Mouse (Mus musculus): ENCODE data around the gene Ccin. TPM values are rescaled to one million over a fixed set of nuclear protein-coding genes. Genes with fewer than 3 reads are reported as not detected.
A peak's percentile ranks its signal among the peaks of the same experiment; 100 is the strongest.

Ccin gene
- not detected in 2 replicates for total RNA-seq (2014; fragmentation: Nextera tagmentation)
- not detected in 2 replicates for total RNA-seq (2017)
- not detected in 2 replicates for polyA plus RNA-seq (2012)

DNA sequence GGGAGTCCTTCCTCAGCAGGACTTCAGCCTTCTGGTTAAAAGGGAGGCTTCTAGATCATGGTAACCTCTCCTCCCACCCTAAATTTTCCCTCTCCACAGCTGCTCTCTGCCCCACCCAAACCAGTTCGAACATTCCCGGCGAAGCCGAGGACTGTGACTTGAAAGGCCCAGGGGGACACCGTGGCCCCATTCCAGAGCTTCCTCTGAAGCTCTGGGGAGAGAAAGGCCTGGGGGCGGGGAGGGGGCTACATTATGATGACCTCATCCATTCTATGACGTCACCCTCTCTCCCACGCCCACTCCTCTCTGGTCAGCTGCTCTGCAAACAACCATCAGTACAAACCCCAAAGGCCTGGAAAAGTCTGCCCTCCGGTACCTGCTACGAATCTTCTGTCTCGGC lies at the start of gene Ccin:
TSS of gene Ccin (plus strand) at position 303 of the 400 bp plus-strand sequence.
- Histone ChIP-seq H3K27me3 (ENCODE audit: insufficient read depth, low read length) (peaks cover 24% of the 10 kb centered on the region), H3K9me3 (replicated peaks) (no peaks in the 10 kb centered on the region), H3K4me1 (ENCODE audit: insufficient read depth, low read depth, low read length) (peaks cover 22% of the 10 kb centered on the region), H3K36me3 (replicated peaks) (peaks cover 27% of the 10 kb centered on the region), H3K4me3 (ENCODE audit: low read depth, low read length) (peak within 1 kb of the TSS; percentile 47; the same call in 1 of the 2 replicates)
- TF ChIP-seq CTCF (IDR thresholded peaks at IDR 0.05; ENCODE audit: low read depth, low read length) (no peak), TAL1 (conservative IDR thresholded peaks at IDR 0.05; ENCODE audit: low read depth, low read length) (no peak), GATA2 (IDR thresholded peaks at IDR 0.05; ENCODE audit: borderline replicate concordance, low read depth, low read length) (no peak), POLR2AphosphoS5 (IDR thresholded peaks at IDR 0.05; ENCODE audit: insufficient replicate concordance, low read depth, low read length) (no peak), GATA1 (IDR thresholded peaks at IDR 0.05; ENCODE audit: borderline replicate concordance, low read length) (no peak)
- no peak for ATAC-seq (ENCODE audit: extremely low read depth, insufficient number of reproducible peaks, low FRiP score, poor library complexity, severe bottlenecking)
- no peak for DNase-seq (ENCODE audit: low spot score)

DNA sequence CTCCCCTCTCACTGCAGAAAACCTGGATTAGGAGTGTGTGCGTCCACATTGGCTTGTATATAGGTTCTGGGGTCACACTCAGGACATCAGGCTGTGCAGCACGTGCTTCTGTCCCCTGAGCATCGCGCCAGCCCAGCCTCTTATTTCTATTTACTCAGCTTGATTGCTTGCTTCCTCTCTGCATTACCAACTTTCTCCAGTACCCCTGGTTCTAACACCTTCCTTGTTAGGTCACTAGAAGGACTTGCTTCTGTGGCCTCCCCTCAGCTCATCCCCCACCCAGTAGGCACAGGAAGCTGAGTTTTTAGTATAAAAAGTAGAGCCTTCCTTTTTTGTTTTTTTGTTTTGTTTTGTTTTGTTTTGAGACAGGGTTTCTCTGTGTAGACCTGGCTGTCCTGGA lies 47.1 kb upstream of the Ccin start:
- DNase-seq (ENCODE audit: low spot score): no peak
- Histone ChIP-seq H3K36me3 (replicated peaks) (no peaks in the 10 kb centered on the region), H3K9me3 (replicated peaks) (no peaks in the 10 kb centered on the region), H3K4me3 (ENCODE audit: low read depth, low read length) (no peak overlapping the region), H3K27me3 (ENCODE audit: insufficient read depth, low read length) (peaks cover 27% of the 10 kb centered on the region; the same call in 1 of the 2 replicates), H3K4me1 (ENCODE audit: insufficient read depth, low read depth, low read length) (peaks cover 21% of the 10 kb centered on the region)
- ATAC-seq (ENCODE audit: extremely low read depth, insufficient number of reproducible peaks, low FRiP score, poor library complexity, severe bottlenecking): no peak
- TF ChIP-seq GATA2 (IDR thresholded peaks at IDR 0.05; ENCODE audit: borderline replicate concordance, low read depth, low read length) (no peak), TAL1 (conservative IDR thresholded peaks at IDR 0.05; ENCODE audit: low read depth, low read length) (no peak), GATA1 (IDR thresholded peaks at IDR 0.05; ENCODE audit: borderline replicate concordance, low read length) (no peak), POLR2AphosphoS5 (IDR thresholded peaks at IDR 0.05; ENCODE audit: insufficient replicate concordance, low read depth, low read length) (no peak), CTCF (IDR thresholded peaks at IDR 0.05; ENCODE audit: low read depth, low read length) (no peak)

DNA sequence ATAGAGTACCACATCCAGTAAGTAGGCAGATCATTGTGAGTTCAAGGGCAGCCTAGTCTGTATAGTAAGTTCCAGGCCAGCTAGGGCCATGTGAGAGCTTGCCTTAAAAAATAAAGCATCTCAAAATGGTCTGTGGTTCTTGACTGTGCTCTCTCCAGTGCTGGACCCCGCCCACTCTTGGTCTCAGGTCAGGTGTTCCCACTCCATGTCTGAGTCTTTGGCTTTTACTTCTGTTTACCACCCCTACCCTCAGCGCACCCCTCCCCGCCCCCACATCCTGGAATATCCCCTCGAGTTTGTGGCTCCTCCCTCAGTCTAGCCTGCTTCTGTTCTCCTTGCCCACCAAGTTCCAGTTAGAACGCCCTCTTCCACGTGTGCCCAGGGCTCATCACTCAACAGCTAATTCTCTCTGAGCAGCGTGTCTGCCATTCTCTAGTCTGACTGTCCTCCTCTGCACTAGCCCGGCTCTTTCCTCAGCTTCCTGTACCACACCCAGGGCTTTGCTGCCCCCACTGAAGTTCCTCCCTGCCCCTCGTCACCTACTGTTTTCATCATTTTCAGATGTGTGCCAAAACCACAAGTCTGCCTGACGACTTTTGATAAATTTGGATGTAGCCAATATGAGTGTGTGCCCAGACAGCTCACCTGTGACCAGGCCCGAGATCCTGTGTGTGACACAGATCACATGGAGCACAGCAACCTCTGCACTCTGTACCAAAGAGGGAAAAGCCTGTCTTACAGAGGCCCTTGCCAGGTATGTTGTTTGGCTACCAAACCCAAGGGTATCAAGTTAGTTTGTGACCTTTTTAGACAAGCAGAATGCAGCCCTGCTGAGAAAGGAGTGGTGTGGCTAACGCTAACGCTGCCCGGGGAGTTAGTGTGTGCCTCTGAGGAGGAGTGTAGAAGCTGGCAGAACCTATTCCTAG lies 46.3 kb upstream of the Ccin start:
- H3K36me3 ChIP-seq (replicated peaks): no peaks in the 10 kb centered on the region
- H3K4me3 ChIP-seq (ENCODE audit: low read depth, low read length): peak overlapping the region; percentile 14; the same call in 1 of the 2 replicates
- H3K27me3 ChIP-seq (ENCODE audit: insufficient read depth, low read length): peaks cover 23% of the 10 kb centered on the region
- peaks cover 21% of the 10 kb centered on the region for H3K4me1 ChIP-seq (ENCODE audit: insufficient read depth, low read depth, low read length)
- H3K9me3 ChIP-seq (replicated peaks): no peaks in the 10 kb centered on the region
- no peak for TF ChIP-seq POLR2AphosphoS5 (IDR thresholded peaks at IDR 0.05; ENCODE audit: insufficient replicate concordance, low read depth, low read length)
- no peak for TF ChIP-seq TAL1 (conservative IDR thresholded peaks at IDR 0.05; ENCODE audit: low read depth, low read length)
- no peak for TF ChIP-seq GATA2 (IDR thresholded peaks at IDR 0.05; ENCODE audit: borderline replicate concordance, low read depth, low read length)
- no peak for TF ChIP-seq GATA1 (IDR thresholded peaks at IDR 0.05; ENCODE audit: borderline replicate concordance, low read length)
- TF ChIP-seq CTCF (IDR thresholded peaks at IDR 0.05; ENCODE audit: low read depth, low read length): no peak
- ATAC-seq (ENCODE audit: extremely low read depth, insufficient number of reproducible peaks, low FRiP score, poor library complexity, severe bottlenecking): peak; percentile 4; the same call in 1 of the 2 replicates
- DNase-seq (ENCODE audit: low spot score): peak; percentile 36

- TF ChIP-seq GATA2 (IDR thresholded peaks at IDR 0.05; ENCODE audit: borderline replicate concordance, low read depth, low read length) (no peak), GATA1 (IDR thresholded peaks at IDR 0.05; ENCODE audit: borderline replicate concordance, low read length) (no peak), CTCF (IDR thresholded peaks at IDR 0.05; ENCODE audit: low read depth, low read length) (no peak), POLR2AphosphoS5 (IDR thresholded peaks at IDR 0.05; ENCODE audit: insufficient replicate concordance, low read depth, low read length) (no peak), TAL1 (conservative IDR thresholded peaks at IDR 0.05; ENCODE audit: low read depth, low read length) (no peak)
These were observed 42.0 kb upstream of the Ccin start for GRCm38 (mm10) chr4:43941315-43941714.

DNA sequence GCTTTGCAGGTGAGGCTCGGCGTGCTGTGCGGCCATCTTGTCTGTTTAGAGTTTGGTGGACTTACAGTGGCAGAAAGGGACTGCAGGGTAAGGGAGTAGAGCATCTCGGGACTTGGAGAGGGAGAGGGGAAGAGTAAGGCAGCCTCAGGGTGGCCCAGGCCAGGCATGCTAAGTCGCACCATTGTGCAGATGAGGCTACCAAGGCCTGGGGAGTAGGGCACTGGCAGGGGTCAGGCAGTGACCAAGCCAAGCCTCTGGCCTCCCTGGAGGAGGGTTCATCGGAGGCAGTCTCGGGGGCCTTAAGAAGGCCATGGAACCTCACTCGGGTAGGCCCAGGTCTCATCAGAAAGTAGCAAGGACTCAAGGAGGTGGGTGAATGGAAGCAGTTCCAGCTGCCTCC lies 40.9 kb upstream of the Ccin start:
- no peak for TF ChIP-seq TAL1 (conservative IDR thresholded peaks at IDR 0.05; ENCODE audit: low read depth, low read length)
- no peak for TF ChIP-seq POLR2AphosphoS5 (IDR thresholded peaks at IDR 0.05; ENCODE audit: insufficient replicate concordance, low read depth, low read length)
- TF ChIP-seq CTCF (IDR thresholded peaks at IDR 0.05; ENCODE audit: low read depth, low read length): no peak
- TF ChIP-seq GATA1 (IDR thresholded peaks at IDR 0.05; ENCODE audit: borderline replicate concordance, low read length): no peak
- no peak for TF ChIP-seq GATA2 (IDR thresholded peaks at IDR 0.05; ENCODE audit: borderline replicate concordance, low read depth, low read length)
- H3K27me3 ChIP-seq (ENCODE audit: insufficient read depth, low read length): peaks cover 57% of the 10 kb centered on the region
- H3K4me1 ChIP-seq (ENCODE audit: insufficient read depth, low read depth, low read length): peaks cover 5% of the 10 kb centered on the region
- H3K4me3 ChIP-seq (ENCODE audit: low read depth, low read length): no peak overlapping the region
- H3K36me3 ChIP-seq (replicated peaks): no peaks in the 10 kb centered on the region
- DNase-seq (ENCODE audit: low spot score) (no peak), ATAC-seq (ENCODE audit: extremely low read depth, insufficient number of reproducible peaks, low FRiP score, poor library complexity, severe bottlenecking) (no peak)
- H3K9me3 ChIP-seq (replicated peaks): no peaks in the 10 kb centered on the region

More at GRCm38 (mm10) chr4:43941315-43941714, 42.0 kb upstream of the Ccin start:
- ATAC-seq (ENCODE audit: extremely low read depth, insufficient number of reproducible peaks, low FRiP score, poor library complexity, severe bottlenecking) (no peak), DNase-seq (ENCODE audit: low spot score) (no peak)
- Histone ChIP-seq H3K27me3 (ENCODE audit: insufficient read depth, low read length) (peaks cover 55% of the 10 kb centered on the region), H3K36me3 (replicated peaks) (no peaks in the 10 kb centered on the region), H3K9me3 (replicated peaks) (no peaks in the 10 kb centered on the region), H3K4me3 (ENCODE audit: low read depth, low read length) (no peak overlapping the region), H3K4me1 (ENCODE audit: insufficient read depth, low read depth, low read length) (peaks cover 15% of the 10 kb centered on the region)

- ATAC-seq (ENCODE audit: extremely low read depth, insufficient number of reproducible peaks, low FRiP score, poor library complexity, severe bottlenecking) (no peak), DNase-seq (ENCODE audit: low spot score) (no peak)
- no peaks in the 10 kb centered on the region for H3K4me1 ChIP-seq (ENCODE audit: insufficient read depth, low read depth, low read length)
- peaks cover 39% of the 10 kb centered on the region for H3K27me3 ChIP-seq (ENCODE audit: insufficient read depth, low read length)
- no peaks in the 10 kb centered on the region for H3K9me3 ChIP-seq (replicated peaks)
- no peak overlapping the region for H3K4me3 ChIP-seq (ENCODE audit: low read depth, low read length)
- no peaks in the 10 kb centered on the region for H3K36me3 ChIP-seq (replicated peaks)
- no peak for TF ChIP-seq CTCF (IDR thresholded peaks at IDR 0.05; ENCODE audit: low read depth, low read length)
- no peak for TF ChIP-seq GATA1 (IDR thresholded peaks at IDR 0.05; ENCODE audit: borderline replicate concordance, low read length)
- TF ChIP-seq TAL1 (conservative IDR thresholded peaks at IDR 0.05; ENCODE audit: low read depth, low read length): no peak
- no peak for TF ChIP-seq POLR2AphosphoS5 (IDR thresholded peaks at IDR 0.05; ENCODE audit: insufficient replicate concordance, low read depth, low read length)
These were observed 35.7 kb upstream of the Ccin start for GRCm38 (mm10) chr4:43947571-43947970.

Measured in G1E (cell line).